Mouse (Mus musculus) layer of hippocampus, adult 9-10 months (tissue): ENCODE data around the gene Zfp609.

Experiments used
- DNase-seq: peaks from one replicate; pipeline ENCODE4 v3.0.0; 2022; ENCODE audit warnings: low spot score

Zfp609 gene

GRCm38 (mm10) chr9:65827344-65828015 lies at the start of gene Zfp609:
TSS of gene Zfp609 (minus strand) at chr9:65827564.
- DNase-seq, result peak; percentile 88

- DNase-seq, result no peak
These were observed 32.3 kb upstream of the Zfp609 start for GRCm38 (mm10) chr9:65859656-65860055.

DNA sequence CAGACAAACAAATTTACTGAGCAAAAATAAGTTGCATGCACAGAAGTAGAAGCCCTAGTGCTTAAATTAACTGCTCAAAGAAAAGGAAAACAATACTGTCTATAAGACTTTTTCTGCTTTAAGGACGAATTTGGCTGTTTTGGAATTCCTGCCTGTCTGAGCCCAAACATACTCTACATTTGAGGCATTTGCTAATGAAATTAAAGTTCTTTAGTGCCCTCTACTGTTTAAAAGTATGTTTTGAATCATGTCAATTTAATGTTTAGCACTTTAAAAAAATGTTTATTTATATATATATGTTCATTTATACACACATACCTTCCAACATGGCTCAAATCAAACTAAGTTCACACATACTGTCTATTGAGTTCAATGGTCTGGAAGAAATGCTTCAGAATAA lies 22.8 kb upstream of the Zfp609 start:
- DNase-seq, result no peak

DNA sequence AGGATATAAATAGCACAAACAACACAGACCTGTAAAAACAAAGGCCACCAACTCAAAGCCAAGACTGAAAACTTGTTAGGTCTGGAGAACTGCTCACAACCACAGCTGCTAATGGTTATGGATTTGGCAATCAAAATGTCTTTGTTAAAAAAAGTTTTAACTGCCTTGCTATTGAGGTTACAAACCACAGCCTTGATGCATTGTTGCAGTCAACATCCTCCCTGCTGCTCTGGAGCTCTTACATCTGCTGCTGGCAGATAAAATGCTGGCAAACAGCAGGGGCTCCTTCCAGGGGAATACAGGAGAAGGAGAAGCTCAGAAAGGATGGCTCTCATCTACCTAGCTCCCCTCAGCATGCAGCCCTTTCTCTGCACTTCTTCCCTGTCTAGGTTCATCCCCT lies 20.8 kb upstream of the Zfp609 start:
- DNase-seq, result no peak

DNA sequence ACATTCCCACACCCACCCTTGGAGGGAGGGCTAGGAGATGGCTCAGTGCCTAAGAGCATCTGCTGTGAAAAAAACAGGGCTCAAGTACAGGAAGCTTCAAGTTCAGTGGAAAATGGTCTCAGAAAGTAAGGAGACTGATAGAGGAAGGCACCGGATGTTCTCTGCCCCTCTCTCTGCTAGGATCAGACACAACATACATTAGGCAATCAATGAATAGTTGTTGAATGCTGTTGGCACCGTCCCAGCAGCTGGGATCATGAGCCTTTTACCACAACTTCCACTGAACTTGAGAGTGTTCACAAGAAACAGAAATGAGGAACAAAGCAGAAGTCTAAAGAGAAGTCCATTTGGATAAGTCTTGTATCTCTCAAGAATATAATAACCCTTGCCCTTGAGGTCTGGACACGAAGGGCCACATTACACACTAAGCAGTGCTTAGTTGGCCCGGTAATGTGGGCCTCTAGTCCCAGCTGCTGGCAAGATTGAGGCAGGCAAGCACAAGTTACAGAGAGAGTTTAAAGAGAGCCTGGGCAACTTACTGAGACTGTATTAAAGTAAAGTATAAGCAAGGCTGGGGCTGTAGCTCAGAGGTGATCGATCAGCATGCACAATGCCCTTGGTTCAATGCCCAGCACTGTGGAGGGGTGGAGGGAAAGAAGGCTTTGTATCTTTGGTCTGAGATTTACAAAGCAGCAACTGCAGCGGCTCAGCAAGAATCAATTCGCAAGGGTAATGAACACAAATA lies 17.2 kb upstream of the Zfp609 start:
- no peak for DNase-seq

- DNase-seq, result no peak
These were observed 12.5 kb upstream of the Zfp609 start for GRCm38 (mm10) chr9:65839841-65840240.

DNA sequence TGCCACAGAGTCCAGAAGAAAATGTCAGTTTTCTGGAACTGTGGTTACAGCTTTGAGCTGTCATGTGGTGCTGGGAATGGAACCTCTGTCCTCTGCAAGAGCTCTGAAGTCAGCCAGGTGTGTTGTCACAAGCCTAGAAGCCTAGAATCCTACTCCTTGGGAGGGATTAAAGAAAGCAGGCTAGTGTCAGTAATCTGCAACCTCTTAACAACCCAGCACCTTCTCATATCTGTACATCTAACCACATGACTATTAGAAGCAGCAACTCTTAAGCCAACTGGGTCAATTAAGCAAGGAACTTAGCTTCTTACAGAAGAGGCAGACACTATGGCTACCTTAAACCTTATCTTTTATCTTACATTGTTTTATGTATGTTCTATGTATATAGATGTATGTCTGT lies 9.6 kb upstream of the Zfp609 start:
- no peak for DNase-seq

- no peak for DNase-seq
These were observed 7.4 kb upstream of the Zfp609 start for GRCm38 (mm10) chr9:65834628-65835354.

DNA sequence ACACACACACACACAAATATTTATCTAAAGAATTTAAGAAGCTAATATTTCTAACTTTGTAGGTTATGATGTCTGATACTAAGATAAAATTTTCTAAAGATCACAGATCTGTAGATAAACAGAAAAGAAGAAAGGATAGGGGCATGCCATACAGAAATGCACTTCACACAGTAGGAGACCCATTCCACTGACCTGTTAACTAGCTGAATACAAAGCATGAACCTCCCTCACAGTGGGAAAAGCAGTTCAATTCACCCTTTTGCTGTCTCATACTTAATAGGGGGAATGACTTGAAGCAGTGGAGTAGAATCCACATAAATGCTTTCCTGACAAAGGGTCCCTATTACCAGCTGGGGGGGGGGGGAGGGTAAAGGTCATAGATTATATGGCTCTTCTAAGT lies 6.3 kb upstream of the Zfp609 start:
- no peak for DNase-seq

DNA sequence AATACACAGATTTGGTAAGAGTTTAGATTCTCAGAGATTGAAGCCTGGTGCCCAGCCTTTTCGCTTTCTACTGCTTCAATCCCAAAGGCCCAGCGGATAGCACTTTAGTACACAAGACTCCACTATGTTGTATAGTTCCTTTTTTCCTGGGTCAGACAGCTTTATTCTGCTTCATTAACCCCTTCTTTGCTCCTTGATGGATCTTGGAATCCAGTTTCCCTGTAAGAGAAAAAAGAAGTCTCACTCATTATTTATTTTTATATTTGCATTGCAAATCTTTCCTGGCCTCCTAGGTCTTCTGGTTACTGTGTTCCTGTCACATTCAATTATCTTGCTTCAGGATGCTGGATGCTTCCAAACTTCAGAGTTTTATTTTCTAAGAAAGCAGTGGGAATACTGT lies 5.9 kb upstream of the Zfp609 start:
- no peak for DNase-seq

- DNase-seq, result no peak
These were observed 4.7 kb upstream of the Zfp609 start for GRCm38 (mm10) chr9:65832041-65832440.

GRCm38 (mm10) chr9:65831164-65831563 lies 3.8 kb upstream of the Zfp609 start:
- DNase-seq, result no peak

GRCm38 (mm10) chr9:65830255-65830654 lies 2.9 kb upstream of the Zfp609 start:
- no peak for DNase-seq

DNA sequence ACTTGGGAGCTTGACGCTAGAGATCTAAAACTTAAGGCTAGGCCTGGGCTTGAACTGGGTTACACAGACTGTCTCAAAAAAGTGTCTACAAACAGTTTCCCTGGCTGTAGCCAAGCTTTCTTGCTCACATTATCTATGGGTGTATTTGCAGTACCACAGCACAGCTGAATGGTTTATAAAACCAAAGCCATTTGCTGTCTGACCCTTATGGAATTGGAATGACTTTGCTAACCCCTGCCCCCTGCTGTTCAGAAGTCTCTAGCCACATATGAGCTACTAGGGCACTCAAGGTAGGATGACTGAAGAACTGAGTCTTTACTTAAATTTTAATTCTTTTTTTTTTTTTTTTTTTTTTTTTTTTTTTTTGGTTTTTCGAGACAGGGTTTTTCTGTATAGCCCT lies 2.0 kb upstream of the Zfp609 start:
- DNase-seq, result no peak

DNA sequence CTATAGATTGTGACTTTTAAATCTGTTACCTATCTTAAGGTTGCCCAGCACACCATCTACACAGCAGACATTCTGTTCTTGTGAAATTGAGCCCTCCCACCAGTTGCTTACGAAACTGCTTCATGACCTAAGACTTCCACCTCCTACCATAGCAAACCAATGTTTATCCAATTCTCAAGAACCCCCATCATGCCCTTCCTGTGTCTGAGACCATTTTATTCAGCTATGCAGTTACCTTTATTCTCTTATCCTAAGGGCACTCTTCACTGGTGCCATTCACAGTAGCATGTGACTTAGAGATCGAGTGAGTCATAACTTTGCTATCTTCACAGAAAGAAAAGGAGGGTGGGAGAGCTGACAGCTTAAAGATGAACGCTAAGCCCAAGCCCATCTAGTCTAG lies 1.1 kb upstream of the Zfp609 start:
- no peak for DNase-seq

GRCm38 (mm10) chr9:65828016-65828403 lies 646 bp upstream of the Zfp609 start:
- no peak for DNase-seq

DNA sequence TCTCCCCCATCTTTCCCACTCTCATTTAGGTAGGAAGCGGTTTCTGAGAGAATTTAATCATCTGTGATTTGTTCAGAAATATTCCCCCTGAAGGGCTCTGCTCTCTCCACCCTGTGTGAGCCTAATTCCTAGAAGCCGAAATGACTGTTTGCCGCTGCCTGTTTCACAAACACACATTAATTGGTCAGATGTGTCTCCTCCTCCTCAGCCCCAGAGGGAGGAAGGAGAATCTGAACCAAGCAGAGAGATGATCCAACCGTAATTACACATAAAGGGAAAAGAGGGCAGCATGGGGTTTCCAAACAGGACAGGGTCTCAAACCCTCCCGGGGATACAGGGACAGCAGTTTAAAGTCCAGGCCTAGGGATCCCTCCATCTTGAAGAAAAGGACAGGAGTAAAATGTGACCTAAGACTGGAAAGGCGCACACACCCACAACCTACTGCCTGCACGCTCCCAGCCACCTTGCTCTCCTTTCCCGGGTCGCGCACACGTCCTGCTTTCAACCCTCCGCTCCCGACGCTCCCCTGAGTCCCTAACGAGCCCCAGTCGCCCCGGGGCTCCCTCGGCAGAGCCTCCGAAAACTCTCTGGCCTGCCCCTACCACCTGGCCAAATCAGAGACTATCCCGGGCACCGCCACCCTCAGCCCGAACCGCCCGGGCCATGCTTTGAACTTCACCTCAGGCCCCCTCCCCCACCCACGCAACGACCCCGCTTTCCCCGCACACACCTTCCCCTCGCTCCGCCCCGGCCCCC lies 598 bp downstream of the Zfp609 start:
- no peak for DNase-seq

DNA sequence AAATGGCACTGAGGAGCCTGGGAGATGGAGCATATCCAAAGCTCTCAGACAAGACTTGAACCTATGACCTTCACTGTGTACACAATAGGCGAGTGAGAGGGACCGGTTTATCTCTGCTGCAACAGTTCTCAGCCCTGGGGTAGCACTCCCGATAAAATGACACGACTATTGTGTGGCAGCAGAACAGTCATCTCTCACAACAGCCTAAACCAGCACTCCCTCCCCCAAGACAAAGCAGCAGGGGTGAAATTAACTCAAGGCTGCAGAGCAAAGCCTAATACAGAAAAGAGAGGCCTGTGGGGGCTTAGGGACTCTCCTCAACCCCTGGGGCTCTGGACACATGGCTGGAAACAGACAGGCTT lies 1.2 kb downstream of the Zfp609 start:
- DNase-seq, result no peak

DNA sequence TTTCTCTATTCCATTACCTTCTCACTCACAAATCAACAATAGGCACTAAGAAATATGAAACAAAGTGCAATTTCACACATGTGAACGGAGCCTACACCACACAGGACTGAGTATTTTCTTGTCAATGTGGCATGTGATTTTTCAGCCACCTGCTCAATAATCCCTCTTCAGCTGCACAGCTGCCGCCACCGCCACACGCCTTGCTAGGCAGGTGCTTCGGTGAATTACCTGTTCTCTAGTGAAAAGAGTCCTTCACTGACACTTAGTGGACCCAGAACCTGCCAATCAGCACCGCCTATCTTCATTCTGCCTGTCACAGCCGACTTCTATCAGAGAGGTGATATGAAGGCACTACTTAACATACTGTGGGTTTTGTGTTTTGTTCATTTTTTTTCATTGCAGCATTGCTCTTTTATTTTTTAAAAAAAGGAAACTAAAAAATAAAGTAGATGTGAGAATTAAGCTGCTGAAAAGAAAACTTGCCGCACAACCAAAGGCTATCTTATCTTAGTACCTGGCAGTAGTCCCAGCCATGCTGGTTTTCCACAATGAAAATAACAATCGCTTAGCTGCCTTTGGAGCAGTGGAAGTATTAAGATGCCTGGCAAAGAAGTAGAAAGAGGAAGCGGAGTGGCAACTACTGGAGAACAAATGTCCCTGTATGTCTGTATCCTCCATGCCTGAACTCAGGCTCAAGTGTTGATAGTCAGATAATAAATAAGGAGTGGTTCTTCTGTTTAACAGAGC lies 3.5 kb downstream of the Zfp609 start:
- DNase-seq, result no peak

DNA sequence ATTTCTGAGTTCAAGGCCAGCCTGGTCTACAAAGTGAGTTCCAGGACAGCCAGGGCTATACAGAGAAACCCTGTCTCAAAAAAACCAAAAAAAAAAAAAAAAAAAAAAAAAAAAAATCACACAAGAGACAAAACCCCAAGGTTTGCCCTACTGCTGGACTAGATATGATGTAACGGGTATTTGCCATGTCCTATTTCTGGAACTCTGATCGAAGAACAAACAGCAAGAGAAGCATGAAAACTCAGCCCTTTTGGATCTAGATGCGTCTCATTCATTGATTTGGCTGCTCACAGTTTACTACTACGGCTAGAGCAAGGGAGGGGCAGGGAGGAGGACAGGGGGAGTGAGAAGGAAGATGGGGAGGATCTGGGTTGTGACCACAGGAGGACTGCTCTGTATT lies 5.4 kb downstream of the Zfp609 start:
- no peak for DNase-seq

GRCm38 (mm10) chr9:65820301-65820700 lies 7.1 kb downstream of the Zfp609 start:
- DNase-seq, result no peak

DNA sequence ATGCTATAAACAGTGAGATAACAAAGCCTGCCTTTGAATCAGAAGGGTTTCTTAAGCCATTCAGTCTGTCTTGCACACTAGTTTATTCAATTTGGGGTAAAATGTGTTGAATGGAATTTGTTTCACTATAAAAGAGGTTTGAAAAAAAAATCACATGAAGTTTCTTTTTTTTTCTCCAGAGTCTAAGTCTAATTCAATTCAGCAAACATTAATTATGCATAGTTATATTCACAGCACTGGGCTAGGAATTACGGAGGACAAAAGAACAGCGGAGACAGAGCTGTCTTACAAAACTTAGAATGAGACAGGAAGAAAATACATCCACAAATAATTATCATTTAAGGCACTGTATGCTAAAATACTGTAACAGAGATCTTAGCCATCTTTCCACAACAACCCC lies 9.0 kb downstream of the Zfp609 start:
- no peak for DNase-seq
